Comparison of ENCODE assay signal across 8 mouse cellular contexts in genomic region chr11:89299116-89299783, GRCm38 (mm10). TPM values are rescaled to one million over a fixed set of nuclear protein-coding genes. Genes with fewer than 3 reads are reported as not detected.
DNase-seq lines count a peak whose midpoint lies in the region; ATAC-seq and TF ChIP-seq lines count a peak whose summit lies in the region.

No protein-coding gene starts in this region.

- WGBS in forebrain, embryonic 11.5 days, result under 1% methylated on average over 28 of the region's 36 CpGs
- under 1% methylated on average over 30 of the region's 36 CpGs for WGBS in kidney, embryonic 14.5 days
- WGBS in midbrain, embryonic 11.5 days, result under 1% methylated on average over 31 of the region's 36 CpGs

- peak overlapping the region; percentile 83 for H3K4me2 ChIP-seq in forebrain, embryonic 11.5 days (ENCODE audit: low read depth, low read length, severe bottlenecking)
- H3K4me2 ChIP-seq in kidney, embryonic 14.5 days (replicated peaks; ENCODE audit: low read depth, low read length), result peak overlapping the region; percentile 81
- peak overlapping the region; percentile 58 for H3K4me2 ChIP-seq in midbrain, embryonic 11.5 days

- H3K4me1 ChIP-seq in ES-Bruce4 (ENCODE audit: control insufficient read depth, insufficient read depth, low read length), result peaks cover 1% of the 10 kb centered on the region
- peaks cover 5% of the 10 kb centered on the region; the same call in 1 of the 2 replicates for H3K4me1 ChIP-seq in forebrain, embryonic 11.5 days (replicated peaks; ENCODE audit: control insufficient read depth, insufficient read depth, low read length)
- peaks cover 18% of the 10 kb centered on the region; the same call in 1 of the 2 replicates for H3K4me1 ChIP-seq in kidney, embryonic 14.5 days (ENCODE audit: control insufficient read depth, insufficient read depth, low read length)
- H3K4me1 ChIP-seq in midbrain, embryonic 11.5 days (ENCODE audit: control insufficient read depth, insufficient read depth, low read length), result peaks cover 20% of the 10 kb centered on the region

- no peak overlapping the region for H3K9ac ChIP-seq in ES-Bruce4 (ENCODE audit: low read depth, poor library complexity, severe bottlenecking)
- peak overlapping the region; percentile 42 for H3K9ac ChIP-seq in forebrain, embryonic 11.5 days (ENCODE audit: low read length)
- no peak overlapping the region for H3K9ac ChIP-seq in kidney, embryonic 14.5 days (ENCODE audit: low read depth, low read length)
- H3K9ac ChIP-seq in midbrain, embryonic 11.5 days (ENCODE audit: low read length), result peak overlapping the region; percentile 46

- H3K4me3 ChIP-seq in ES-Bruce4 (ENCODE audit: low read depth, low read length), result peak overlapping the region; percentile 48
- H3K4me3 ChIP-seq in forebrain, embryonic 11.5 days (ENCODE audit: low read depth, low read length), result peak overlapping the region; percentile 79
- peak overlapping the region; percentile 41 for H3K4me3 ChIP-seq in kidney, embryonic 14.5 days (ENCODE audit: low read length)
- peak overlapping the region; percentile 30 for H3K4me3 ChIP-seq in midbrain, embryonic 11.5 days (ENCODE audit: low read depth, low read length)

- H3K9me3 ChIP-seq in ES-Bruce4 (replicated peaks; ENCODE audit: control insufficient read depth, insufficient read depth, low read length, poor library complexity, severe bottlenecking), result no peaks in the 10 kb centered on the region
- H3K9me3 ChIP-seq in forebrain, embryonic 11.5 days (ENCODE audit: control insufficient read depth, low read length), result no peaks in the 10 kb centered on the region
- no peaks in the 10 kb centered on the region for H3K9me3 ChIP-seq in kidney, embryonic 14.5 days (ENCODE audit: control insufficient read depth, low read length)
- no peaks in the 10 kb centered on the region for H3K9me3 ChIP-seq in midbrain, embryonic 11.5 days (ENCODE audit: control insufficient read depth, low read length)

- TF ChIP-seq POLR2A in ES-Bruce4 (IDR thresholded peaks at IDR 0.05; ENCODE audit: insufficient read depth, low read length), result no peak

- peak; percentile 72 for DNase-seq in heart, adult 11 months
- no peak for DNase-seq in heart, postnatal 25 days (ENCODE audit: low spot score)
- peak; percentile 95 for DNase-seq in forebrain, embryonic 11.5 days (ENCODE audit: low spot score)
- peak; percentile 96 for DNase-seq in midbrain, embryonic 11.5 days (ENCODE audit: low spot score, missing footprints)
- DNase-seq in spleen, postnatal 36 days (ENCODE audit: low spot score in 2 of 2), result no peak
- DNase-seq in adipocyte (ENCODE audit: low spot score), result no peak

- no peak overlapping the region for H3K27ac ChIP-seq in ES-Bruce4 (ENCODE audit: insufficient read depth, low read length)
- peak overlapping the region; percentile 84 for H3K27ac ChIP-seq in forebrain, embryonic 11.5 days (ENCODE audit: low read depth, low read length)
- no peak overlapping the region for H3K27ac ChIP-seq in kidney, embryonic 14.5 days (ENCODE audit: low read depth, low read length)
- peak overlapping the region; percentile 49 for H3K27ac ChIP-seq in midbrain, embryonic 11.5 days (ENCODE audit: low read depth, low read length)

- intact Hi-C loops in heart, postnatal 25 days (cut with DNase I), result no loop called here

- TF ChIP-seq EP300 in ES-Bruce4 (IDR thresholded peaks at IDR 0.05; ENCODE audit: insufficient read depth, low read depth, low read length), result no peak

- no peaks in the 10 kb centered on the region for H3K36me3 ChIP-seq in ES-Bruce4 (ENCODE audit: control insufficient read depth, insufficient read depth, low read length, poor library complexity, severe bottlenecking)
- H3K36me3 ChIP-seq in forebrain, embryonic 11.5 days (ENCODE audit: control insufficient read depth, insufficient read depth, low read length), result no peaks in the 10 kb centered on the region
- no peaks in the 10 kb centered on the region for H3K36me3 ChIP-seq in kidney, embryonic 14.5 days (ENCODE audit: control insufficient read depth, insufficient read depth, low read length)
- H3K36me3 ChIP-seq in midbrain, embryonic 11.5 days (ENCODE audit: control insufficient read depth, insufficient read depth, low read length), result no peaks in the 10 kb centered on the region

- TF ChIP-seq CTCF in ES-Bruce4 (IDR thresholded peaks at IDR 0.05; ENCODE audit: low read depth, low read length), result no peak

- peak; percentile 63 for ATAC-seq in forebrain, embryonic 11.5 days (replicated peaks; ENCODE audit: low FRiP score)
- no peak; the same call in 1 of the 2 replicates for ATAC-seq in kidney, embryonic 14.5 days (ENCODE audit: low FRiP score, low TSS enrichment)
- peak; percentile 73 for ATAC-seq in midbrain, embryonic 11.5 days (ENCODE audit: low FRiP score)

- peaks cover 43% of the 10 kb centered on the region for H3K27me3 ChIP-seq in ES-Bruce4 (ENCODE audit: control insufficient read depth, insufficient read depth, low read length, poor library complexity, severe bottlenecking)
- no peaks in the 10 kb centered on the region for H3K27me3 ChIP-seq in forebrain, embryonic 11.5 days (ENCODE audit: control insufficient read depth, insufficient read depth, low read length)
- peaks cover 15% of the 10 kb centered on the region for H3K27me3 ChIP-seq in kidney, embryonic 14.5 days (ENCODE audit: control insufficient read depth, insufficient read depth, low read length)
- peaks cover 6% of the 10 kb centered on the region for H3K27me3 ChIP-seq in midbrain, embryonic 11.5 days (ENCODE audit: control insufficient read depth, insufficient read depth, low read length)

RNA-seq across cellular contexts. Expression of gene Nog, which starts 2.9 kb away (rescaled TPM):
- under 1 TPM; 0.25 to 0.44 TPM for total RNA-seq in heart, postnatal 25 days (2021)
- 12.5 and 14.2 TPM in 2 replicates for polyA plus RNA-seq in ES-Bruce4 (2011; ENCODE audit: insufficient read depth, insufficient read length, low read depth, missing spikeins)
- 8.0 and 10.4 TPM in 2 replicates for polyA plus RNA-seq in forebrain, embryonic 11.5 days (2014; fragmentation: Nextera tagmentation; extraction: Ambion mirVana)
- 1.3 and 1.4 TPM in 2 replicates for polyA plus RNA-seq in kidney, embryonic 14.5 days (2014; fragmentation: Nextera tagmentation; extraction: Ambion mirVana)
- 5.0 and 6.1 TPM in 2 replicates for polyA plus RNA-seq in midbrain, embryonic 11.5 days (2014; fragmentation: Nextera tagmentation; extraction: Ambion mirVana)

Comparison
In these comparisons a context has a peak if more than half of its experiments do, and no peak if none do; other contexts are left out.
1. DNase-seq: peak in heart, adult 11 months (single experiment), forebrain, embryonic 11.5 days (single experiment) and midbrain, embryonic 11.5 days (single experiment); none in heart, postnatal 25 days (single experiment), spleen, postnatal 36 days (0 of 2) and adipocyte (single experiment).
2. H3K27ac ChIP-seq: peak in forebrain, embryonic 11.5 days (single experiment) and midbrain, embryonic 11.5 days (single experiment); none in ES-Bruce4 (single experiment) and kidney, embryonic 14.5 days (single experiment).
3. H3K9ac ChIP-seq: peak in forebrain, embryonic 11.5 days (single experiment) and midbrain, embryonic 11.5 days (single experiment); none in ES-Bruce4 (single experiment) and kidney, embryonic 14.5 days (single experiment).
4. Peak in every context shown above with its lines, with median percentiles within 50 percentile points of each other: H3K4me3 ChIP-seq and H3K4me2 ChIP-seq.